Mouse (Mus musculus): ENCODE results near the gene Aen. TPM values are rescaled to one million over a fixed set of nuclear protein-coding genes. Genes with fewer than 3 reads are reported as not detected.

Gene Aen
- total RNA-seq, 2 experiments from 2014 or later: 20.6 to 22.1 TPM

DNA sequence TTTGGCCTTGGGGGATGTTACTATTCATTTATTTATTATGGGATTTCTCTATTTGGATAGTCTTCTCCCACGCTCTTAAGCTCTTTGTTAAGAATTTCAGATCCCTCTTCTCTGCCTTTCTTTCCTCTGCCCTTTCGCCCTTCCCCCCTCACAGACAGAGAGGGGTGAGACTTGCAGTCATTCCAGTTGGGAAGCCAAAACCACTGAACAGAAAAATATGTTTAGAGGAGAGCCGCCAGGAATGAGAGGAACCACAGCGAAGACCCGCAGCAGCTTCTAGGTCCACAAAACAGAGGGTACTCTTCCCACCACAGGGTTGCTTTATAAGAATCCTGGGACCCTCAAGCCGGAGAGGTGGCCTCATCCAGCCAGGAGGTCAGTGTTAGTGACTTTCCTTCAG lies 59.0 kb downstream of the Aen start:
- Histone ChIP-seq H3K27ac (no peak overlapping the region), H3K4me3 (no peak overlapping the region)
- no peak for DNase-seq (ENCODE audit: extremely low spot score in 1 of 2, low spot score in 2 of 2)
- intact Hi-C loops (cut with DNase I): no loop called here
- TF ChIP-seq CTCF (IDR thresholded peaks at IDR 0.05): no peak

DNA sequence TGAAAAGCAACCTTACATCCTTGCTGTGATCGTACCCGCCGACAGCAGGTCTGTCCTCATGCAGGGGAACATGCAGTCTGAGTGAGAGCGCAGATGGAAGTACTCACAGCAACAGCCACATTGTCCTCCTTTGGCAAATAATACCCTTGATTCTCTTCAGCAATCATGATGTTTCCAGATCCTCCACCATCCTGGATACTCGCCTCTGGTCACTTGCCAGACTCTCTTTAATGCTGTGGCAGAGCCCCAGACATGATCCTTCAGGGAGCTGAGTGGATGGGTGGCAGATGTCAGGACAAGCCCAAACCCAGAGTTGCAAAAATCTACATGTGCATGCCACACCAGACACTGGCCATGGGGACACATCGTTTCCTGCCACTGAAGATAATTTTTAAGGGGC lies 59.4 kb downstream of the Aen start:
- intact Hi-C loops (cut with DNase I): no loop called here
- DNase-seq (ENCODE audit: extremely low spot score in 1 of 2, low spot score in 2 of 2): no peak
- TF ChIP-seq CTCF (IDR thresholded peaks at IDR 0.05): no peak
- H3K27ac ChIP-seq: no peak overlapping the region
- no peak overlapping the region for H3K4me3 ChIP-seq

DNA sequence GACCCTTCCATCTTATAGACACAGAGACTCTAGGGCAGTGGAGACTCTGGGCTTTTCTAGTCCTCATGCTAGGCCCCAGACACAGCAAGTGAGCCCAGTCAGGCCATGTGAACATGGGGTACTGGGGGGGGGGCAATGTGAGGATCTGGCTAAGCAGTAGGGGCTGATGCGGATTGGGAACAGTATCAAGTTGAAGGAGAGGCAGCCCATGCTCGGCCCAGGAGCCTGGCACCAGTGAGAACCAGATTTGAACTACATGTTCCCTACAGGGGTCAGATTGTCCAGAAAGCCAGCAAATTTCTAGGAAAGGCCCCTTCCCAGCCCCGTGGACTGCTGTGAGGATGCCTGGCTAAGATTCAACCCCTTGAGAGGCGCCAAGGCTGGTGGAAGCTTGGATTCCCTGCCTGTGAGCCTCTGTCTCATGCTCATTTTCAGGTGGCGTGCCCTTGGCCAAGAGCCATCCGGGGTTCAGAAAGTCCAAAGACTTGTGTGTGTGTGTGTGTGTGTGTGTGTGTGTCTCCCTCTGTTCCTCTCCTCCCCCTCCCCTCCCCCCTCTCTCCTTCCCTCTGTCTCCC lies 62.9 kb downstream of the Aen start:
- DNase-seq (ENCODE audit: extremely low spot score in 1 of 2, low spot score in 2 of 2): no peak
- no peak for TF ChIP-seq CTCF (IDR thresholded peaks at IDR 0.05)
- intact Hi-C loops (cut with DNase I): no loop called here
- Histone ChIP-seq H3K4me3 (no peak overlapping the region), H3K27ac (no peak overlapping the region)

Small RNAs within 50 kb of the gene (microRNA-seq; reads per million reads assigned to microRNA genes)
- 112 to 120 reads per million in 2 experiments for gene Mir7-2

Other genes starting within 250 kb of the Aen start
- gene Ntrk3, start 157.8 kb upstream of the Aen start, total RNA-seq (2021): 100 to 1,000 TPM; 173 to 179 TPM
- gene Mrps11, start 112.7 kb upstream of the Aen start, total RNA-seq (2021): 10 to 100 TPM; 34.6 to 42.3 TPM
- 10 to 100 TPM; 30.2 to 37.1 TPM for gene Mrpl46, start 112.3 kb upstream of the Aen start, total RNA-seq (2021)
- 1 to 10 TPM; 6.1 TPM for gene Det1, start 48.6 kb upstream of the Aen start, total RNA-seq (2021)
- 1 to 10 TPM in 1 of 2 experiments, under 1 TPM in 1; 0.65 to 1.2 TPM for gene Isg20, start 17.6 kb downstream of the Aen start, total RNA-seq (2021)
- gene Acan, start 157.6 kb downstream of the Aen start, total RNA-seq (2021): 1 to 10 TPM; 3.2 to 5.8 TPM
- gene Hapln3, start 235.2 kb downstream of the Aen start, total RNA-seq (2021): 1 to 10 TPM; 1.4 to 1.9 TPM

Data from left cerebral cortex, adult 2 months (tissue).